Mouse (Mus musculus): ENCODE measurements at regions not wholly inside any gene's neighbourhood (a gene's known extent, or its start where the extent isn't known, plus 50 kb on each side); places are given as distances from the start of the nearest gene placed in this dataset.

GRCm38 (mm10) chr2:103867241-103867957 is 70.0 kb upstream of the Caprin1 start:
- TF ChIP-seq POLR2A (IDR thresholded peaks at IDR 0.05; ENCODE audit: insufficient read depth, low read depth, low read length) (no peak), CTCF (IDR thresholded peaks at IDR 0.05) (no peak), EP300 (IDR thresholded peaks at IDR 0.05; ENCODE audit: insufficient read depth, low read depth, low read length) (no peak)

Measured in heart, adult 2 months (tissue).